Mouse (Mus musculus) spleen, adult 12 weeks (tissue): Measurements from ENCODE around the gene D630039A03Rik.
"Not testable (repeated sequence)": the region's sequence is repeated elsewhere in the genome, so short reads cannot be mapped to it uniquely, and the experiment has no call there.

Source experiments
- DNase-seq: peaks from one replicate; pipeline ENCODE4 v3.0.0; 2022; ENCODE audit warnings: low spot score

Gene D630039A03Rik

GRCm38 (mm10) chr4:57888978-57889377 is 27.1 kb downstream of the D630039A03Rik start:
- DNase-seq = not testable (repeated sequence)

- DNase-seq = no peak
These were observed 27.9 kb downstream of the D630039A03Rik start for GRCm38 (mm10) chr4:57888246-57888645.

GRCm38 (mm10) chr4:57886888-57887230 is 29.2 kb downstream of the D630039A03Rik start:
- no peak for DNase-seq

GRCm38 (mm10) chr4:57886066-57886887 is 29.8 kb downstream of the D630039A03Rik start:
- DNase-seq = no peak

GRCm38 (mm10) chr4:57885186-57885585 is 30.9 kb downstream of the D630039A03Rik start:
- no peak for DNase-seq

GRCm38 (mm10) chr4:57884511-57884910 is 31.6 kb downstream of the D630039A03Rik start:
- no peak for DNase-seq

GRCm38 (mm10) chr4:57883520-57884421 is 32.3 kb downstream of the D630039A03Rik start:
- no peak for DNase-seq

GRCm38 (mm10) chr4:57879804-57880357 is 36.2 kb downstream of the D630039A03Rik start:
- DNase-seq = peak; percentile 48

- no peak for DNase-seq
These were observed 37.0 kb downstream of the D630039A03Rik start for GRCm38 (mm10) chr4:57879137-57879536.

GRCm38 (mm10) chr4:57867454-57867853 is 48.6 kb downstream of the D630039A03Rik start:
- DNase-seq = peak; percentile 23

GRCm38 (mm10) chr4:57866990-57867389 is 49.1 kb downstream of the D630039A03Rik start:
- no peak for DNase-seq

- no peak for DNase-seq
These were observed 50.0 kb downstream of the D630039A03Rik start for GRCm38 (mm10) chr4:57866088-57866487.

GRCm38 (mm10) chr4:57862269-57862986 is 53.7 kb downstream of the D630039A03Rik start:
- DNase-seq = peak; percentile 17

GRCm38 (mm10) chr4:57861856-57862255 is 54.2 kb downstream of the D630039A03Rik start:
- no peak for DNase-seq

GRCm38 (mm10) chr4:57861166-57861565 is 54.9 kb downstream of the D630039A03Rik start:
- no peak for DNase-seq

- no peak for DNase-seq
These were observed 55.9 kb downstream of the D630039A03Rik start for GRCm38 (mm10) chr4:57860204-57860611.
